Mouse (Mus musculus) adipose tissue, adult 10 weeks (tissue): ENCODE measurements around the gene Myzap. TPM values are rescaled to one million over a fixed set of nuclear protein-coding genes. Genes with fewer than 3 reads are reported as not detected.

Experiments used
- polyA plus RNA-seq: library from polyadenylated mRNA; stranded (reverse); fragments of 350-450 nt; fragmentation: Illumina TruSeq; extraction: RNeasy Lipid Tissue Mini Kit (QIAGEN cat#74804); gene quantifications from one replicate; pipeline ENCODE4 v1.2.3, GENCODE M21; 2014; ENCODE audit warnings: low read depth, low replicate concordance

Gene Myzap
- polyA plus RNA-seq = 30.6 TPM

GRCm38 (mm10) chr9:71591938-71592548 lies at the start of gene Myzap:
TSS of gene Myzap (minus strand) at chr9:71592360.

GRCm38 (mm10) chr9:71485475-71486094 lies 106.6 kb downstream of the Myzap start, which contains the start of gene Polr2m:
TSS of gene Polr2m (minus strand) at chr9:71485935.

Other genes with a start within 250 kb of the Myzap start
- 121 TPM for gene Polr2m, start 106.4 kb downstream of the Myzap start, polyA plus RNA-seq
- 35.6 TPM for gene Cgnl1, start 179.2 kb upstream of the Myzap start, polyA plus RNA-seq